Mouse (Mus musculus): ENCODE results near the gene Sephs1.

The Sephs1 gene

DNA sequence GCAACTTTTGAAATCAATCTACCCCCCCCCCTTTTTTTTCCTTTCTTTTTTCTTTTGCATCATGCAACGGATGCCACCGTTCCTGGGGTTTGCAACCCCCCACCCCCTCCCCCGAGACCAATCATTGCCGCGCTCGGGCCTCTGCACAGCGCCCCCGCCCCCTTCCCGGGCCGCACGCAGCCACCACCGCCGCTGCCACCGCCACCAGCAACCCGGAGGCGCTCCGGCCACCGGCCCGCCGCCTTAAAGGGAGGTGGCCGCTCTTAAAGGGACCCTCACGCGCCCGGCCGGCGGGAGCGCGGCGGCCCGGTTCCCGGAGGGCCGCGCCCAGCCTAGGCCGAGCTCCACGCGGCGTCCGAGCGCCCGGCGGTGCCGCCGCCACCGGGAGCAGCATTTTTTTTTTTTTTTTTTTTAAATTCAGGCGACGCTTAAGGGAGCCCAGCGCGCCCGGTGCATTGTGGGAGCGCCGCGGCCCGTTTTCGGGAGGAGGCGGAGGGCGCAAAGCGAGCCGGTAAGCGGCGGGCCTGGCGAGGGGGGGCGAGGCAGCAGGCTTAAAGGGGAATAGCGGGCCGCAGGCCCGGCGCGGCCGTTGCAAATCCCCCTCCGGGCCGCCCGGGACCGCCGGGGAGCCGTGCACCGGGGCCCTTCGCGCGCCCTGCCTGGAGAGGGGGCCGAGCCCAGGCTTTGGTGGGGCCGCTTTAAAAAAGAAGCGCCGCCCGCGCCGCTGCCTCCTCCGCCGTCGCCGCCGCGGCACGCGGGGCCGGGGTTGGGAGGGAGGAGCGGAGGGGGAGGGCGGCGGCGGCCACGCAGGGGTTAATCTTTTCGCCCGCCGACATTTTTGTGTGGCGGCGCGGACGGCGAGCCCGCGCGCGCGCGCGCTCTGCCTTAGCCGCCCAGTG is at the start of gene Sephs1:
Gene Sephs1, plus strand, starts transcription at position 215 of the 899 bp plus-strand sequence.
- in situ Hi-C loops (cut with MboI, MseI), result loop anchor here (10.0 kb wide), 1 partner anchor 1157 kb away; no protein-coding TSS in a partner anchor

DNA sequence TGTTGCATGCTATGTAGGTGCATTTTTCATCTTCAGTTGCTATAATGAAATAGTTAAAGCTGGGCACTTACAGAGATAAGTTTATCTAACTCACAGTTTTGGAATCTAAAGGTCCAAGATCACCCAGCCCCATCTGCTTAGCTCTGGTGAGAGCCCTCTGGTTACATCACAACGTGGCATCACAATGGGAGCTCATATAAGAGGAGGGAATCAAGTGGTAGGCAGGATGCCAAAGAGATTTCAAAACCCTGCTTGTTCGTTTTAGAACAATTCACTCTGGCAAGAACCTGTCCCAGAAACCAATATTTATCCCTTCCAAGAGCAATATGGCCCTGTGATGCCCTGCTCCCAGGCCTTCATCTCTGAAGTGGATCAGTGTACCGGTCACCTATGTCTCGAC is 49.2 kb upstream of the Sephs1 start:
- in situ Hi-C loops (cut with MboI, MseI), result no loop called here

DNA sequence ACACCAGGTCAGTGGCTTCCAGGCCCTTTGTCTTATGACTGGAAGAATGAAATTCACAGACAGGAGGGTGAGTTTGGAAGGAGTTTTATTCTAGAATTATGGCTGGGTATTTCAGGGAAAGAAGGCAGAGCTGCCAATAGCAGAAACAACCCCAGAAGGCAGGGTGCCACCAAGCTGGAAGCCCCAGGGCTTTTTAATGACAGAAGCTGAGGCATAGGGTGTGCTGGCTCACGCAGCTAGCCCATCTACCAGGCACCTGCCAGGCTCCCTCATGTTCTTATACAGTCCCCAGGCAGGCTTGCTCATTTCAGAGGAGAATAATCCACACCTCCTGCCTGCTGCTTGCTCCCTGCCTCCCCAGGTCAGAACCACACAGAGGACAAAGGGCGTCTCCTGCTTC is 31.9 kb upstream of the Sephs1 start:
- in situ Hi-C loops (cut with MboI, MseI), result no loop called here

DNA sequence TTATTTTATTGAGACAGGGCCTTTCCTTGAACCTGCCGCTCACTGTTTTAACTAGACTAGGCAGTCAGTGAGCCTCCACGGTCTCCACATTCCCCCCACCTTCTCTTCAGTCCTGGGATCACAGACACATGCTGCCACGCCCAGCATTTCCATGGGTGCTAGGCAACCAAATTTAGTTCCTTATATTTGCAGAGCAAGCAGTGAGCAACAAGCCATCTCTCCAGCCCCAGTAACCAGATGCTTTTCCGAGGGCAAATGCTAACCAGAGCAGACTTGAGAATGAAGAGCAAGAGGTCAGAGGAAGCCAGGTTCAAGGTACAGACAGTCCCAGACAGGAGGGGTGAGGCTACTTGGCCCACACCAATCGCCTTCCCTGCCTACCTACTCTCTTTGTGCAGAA is 24.2 kb upstream of the Sephs1 start:
- in situ Hi-C loops (cut with MboI, MseI), result loop anchor here (25.0 kb wide), 1 partner anchor 195 kb away; the partner anchor contains the start of gene Prpf18

DNA sequence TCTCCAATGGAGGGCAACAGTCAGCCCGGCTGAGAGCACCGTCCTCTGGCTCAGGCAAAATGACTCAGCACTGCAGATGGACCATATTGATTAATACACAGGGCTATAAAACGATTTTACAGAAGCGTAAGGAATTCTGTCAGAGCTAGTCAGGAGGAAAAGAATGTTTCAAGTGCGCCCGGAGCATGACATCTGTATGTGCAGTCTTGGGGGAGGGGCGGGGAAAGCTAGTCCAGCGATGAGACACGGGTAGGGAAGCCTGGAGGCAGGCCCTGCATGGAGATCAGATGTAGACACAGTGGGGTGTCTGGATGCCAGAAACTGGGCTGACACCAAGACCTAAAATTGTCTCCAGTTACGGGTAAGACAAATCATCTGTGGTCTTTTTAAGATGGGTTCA is 23.2 kb upstream of the Sephs1 start:
- in situ Hi-C loops (cut with MboI, MseI), result loop anchor here (25.0 kb wide), 1 partner anchor 196 kb away; the partner anchor contains the start of gene Prpf18

DNA sequence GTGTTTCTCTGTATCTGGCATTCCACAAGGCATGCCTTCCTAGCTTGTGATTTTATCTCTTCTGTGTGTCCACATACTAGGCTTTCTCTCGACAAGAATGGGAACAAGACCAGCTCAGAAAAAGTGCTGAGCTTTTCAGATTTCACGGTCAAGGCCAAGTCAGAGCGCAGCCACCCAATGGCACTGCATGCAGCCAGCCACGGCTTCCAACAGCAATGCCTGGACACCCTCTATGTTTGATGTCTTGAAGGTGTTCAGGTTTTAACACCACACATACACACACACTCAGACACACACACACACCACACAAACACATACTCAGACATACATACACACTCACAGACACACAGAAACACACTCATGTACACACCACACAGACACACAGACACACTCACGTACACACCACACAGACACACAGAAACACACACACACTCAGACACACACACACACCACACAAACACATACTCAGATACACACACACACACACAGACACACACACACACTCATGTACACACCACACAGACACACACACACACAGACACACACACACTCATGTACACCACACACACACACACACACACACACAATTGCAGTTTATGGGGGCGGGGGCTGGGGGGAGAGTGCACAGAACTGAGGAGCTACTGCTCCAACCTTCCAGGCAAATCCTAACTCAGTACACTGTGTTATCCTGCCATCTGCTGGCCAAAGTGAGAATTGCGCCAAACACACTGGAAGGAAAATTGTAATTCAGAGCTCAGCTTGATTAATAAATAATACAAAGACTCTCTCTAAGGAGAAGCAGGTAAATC is 17.2 kb upstream of the Sephs1 start:
- in situ Hi-C loops (cut with MboI, MseI), result loop anchor here (5.0 to 25.0 kb wide), 2 partner anchors 202 to 362 kb away; partner anchors contain the start of gene Prpf18

DNA sequence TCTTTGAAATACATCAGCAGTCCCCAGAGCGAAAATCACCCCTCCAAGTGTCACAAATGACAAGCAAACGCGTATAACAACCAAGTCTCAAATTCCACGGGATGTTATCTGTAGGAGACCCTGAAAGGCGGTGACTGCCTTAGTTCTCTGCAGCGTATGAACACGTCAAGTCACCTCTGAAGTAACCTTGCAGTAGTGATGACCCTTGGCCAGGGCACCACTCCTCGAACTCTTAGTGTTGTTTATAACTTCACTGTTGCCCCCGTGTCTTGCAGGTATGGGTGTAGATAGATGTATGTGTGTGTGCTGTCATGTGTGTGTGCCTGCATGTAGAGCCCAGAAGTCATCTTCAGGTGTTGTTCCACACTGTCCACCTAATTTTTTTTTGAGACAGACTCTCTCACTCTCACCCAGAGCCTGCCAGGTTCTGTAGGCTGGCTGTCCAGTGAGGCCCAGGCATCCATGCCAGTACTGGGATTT is 16.5 kb upstream of the Sephs1 start:
- in situ Hi-C loops (cut with MboI, MseI), result loop anchor here (5.0 to 25.0 kb wide), 2 partner anchors 203 to 363 kb away; partner anchors contain the start of gene Prpf18

DNA sequence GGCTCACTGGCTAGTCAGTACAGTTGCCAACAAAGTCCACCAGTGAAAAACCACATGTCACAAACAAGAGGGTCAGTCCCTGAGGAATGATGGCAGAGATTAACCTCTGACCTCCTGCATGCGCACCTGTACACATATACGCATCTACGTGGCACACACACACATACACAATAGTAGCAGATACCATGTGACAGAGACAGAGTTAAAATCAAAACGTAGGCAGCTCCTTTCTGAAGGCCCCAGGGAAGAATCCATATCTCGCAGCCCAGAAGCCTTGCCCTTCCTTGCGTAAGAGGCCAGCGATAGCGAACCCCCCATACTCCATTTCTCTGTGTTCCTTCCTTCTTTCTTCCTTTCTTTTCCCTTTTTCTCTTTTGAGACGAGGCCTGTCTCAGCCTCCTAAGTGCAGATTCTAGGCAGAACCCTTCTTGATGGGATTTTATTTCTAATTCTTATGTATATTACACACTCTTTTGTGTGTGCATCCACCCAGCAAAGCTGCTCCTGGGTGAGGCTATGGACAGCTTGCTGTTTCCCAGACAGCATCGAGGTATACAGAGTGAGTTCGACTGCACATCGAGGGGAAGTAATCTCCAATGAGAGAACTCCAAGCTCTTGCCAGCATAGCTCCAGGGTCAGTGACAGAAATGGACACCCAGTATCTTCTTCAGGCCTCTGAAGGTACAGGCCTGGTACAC is 13.2 kb upstream of the Sephs1 start:
- in situ Hi-C loops (cut with MboI, MseI), result loop anchor here (25.0 kb wide), 1 partner anchor 206 kb away; the partner anchor contains the start of gene Prpf18

DNA sequence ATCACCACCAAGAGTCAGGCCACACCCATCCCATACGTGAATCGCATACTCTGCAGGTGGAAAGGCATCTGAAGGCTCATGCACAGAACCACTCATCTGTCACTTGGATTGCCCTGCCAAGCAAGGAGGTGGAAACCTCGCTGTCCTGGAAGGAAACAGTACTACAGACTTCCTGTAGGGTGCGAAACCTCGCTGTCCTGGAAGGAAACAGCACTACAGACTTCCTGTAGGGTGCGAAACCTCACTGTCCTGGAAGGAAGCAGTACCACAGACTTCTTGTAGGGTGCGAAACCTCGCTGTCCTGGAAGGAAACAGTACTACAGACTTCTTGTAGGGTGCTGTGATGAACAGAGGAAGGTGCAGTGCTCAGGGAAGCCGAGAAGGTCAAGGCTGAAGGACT is 8.6 kb upstream of the Sephs1 start:
- in situ Hi-C loops (cut with MboI, MseI), result loop anchor here (25.0 kb wide), 1 partner anchor 210 kb away; the partner anchor contains the start of gene Prpf18

DNA sequence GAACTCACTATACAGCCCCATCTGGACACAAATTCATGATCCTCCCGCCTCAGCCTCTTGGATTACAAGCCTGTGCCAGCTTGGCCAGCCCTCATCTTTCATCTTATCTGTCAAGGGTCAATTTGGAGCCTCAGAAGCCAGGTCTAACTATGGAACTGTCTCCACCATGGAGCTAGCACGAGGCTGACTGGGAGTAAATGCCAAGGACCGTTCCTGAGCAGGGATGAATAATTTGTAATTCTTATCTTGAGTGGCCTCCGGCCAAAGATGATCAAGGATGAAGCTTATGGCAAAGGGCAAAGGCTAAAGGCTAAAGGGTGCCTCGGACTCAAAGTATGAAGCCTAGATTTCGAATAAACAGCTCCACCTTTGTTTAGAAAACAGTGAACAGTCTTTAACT is 8.0 kb upstream of the Sephs1 start:
- in situ Hi-C loops (cut with MboI, MseI), result loop anchor here (25.0 kb wide), 1 partner anchor 211 kb away; the partner anchor contains the start of gene Prpf18

DNA sequence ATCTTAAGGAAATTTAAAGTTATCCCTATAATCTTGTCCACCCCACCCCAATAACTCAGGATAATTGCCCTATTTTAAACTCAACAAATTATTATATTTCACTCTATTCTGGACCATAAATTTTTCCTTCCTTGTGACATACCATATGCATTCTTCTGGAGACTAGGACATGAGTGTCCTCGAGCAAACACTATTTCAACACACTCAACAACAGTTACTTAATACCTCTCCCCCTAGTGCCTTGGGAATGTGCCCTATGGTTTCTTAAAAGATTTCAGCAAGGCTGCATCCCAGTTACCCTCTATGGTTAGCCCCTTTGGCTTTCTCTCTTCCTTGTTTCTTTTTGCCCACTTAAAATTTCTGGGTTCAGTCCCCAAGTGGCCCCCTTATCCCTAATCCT is 6.3 kb upstream of the Sephs1 start:
- in situ Hi-C loops (cut with MboI, MseI), result no loop called here

DNA sequence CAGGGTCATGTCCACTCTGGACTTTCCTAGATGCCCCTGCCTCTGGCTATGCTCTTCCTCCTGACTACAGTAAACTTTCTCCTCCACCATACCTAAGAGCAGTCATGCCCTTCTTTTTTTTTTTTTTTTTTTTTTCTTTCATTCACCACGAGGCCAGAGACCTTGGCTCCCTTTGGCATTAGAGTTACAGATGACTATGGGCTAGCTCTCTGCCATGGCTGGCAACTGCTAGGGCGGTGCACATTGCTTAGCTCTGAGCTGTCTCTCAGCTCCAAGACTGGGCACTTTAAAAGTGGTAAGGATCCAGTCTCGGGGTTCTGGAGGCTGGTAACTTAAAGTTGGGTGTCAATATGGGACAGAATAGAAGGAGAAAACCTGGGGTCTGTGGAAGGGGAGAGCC is 5.2 kb upstream of the Sephs1 start:
- in situ Hi-C loops (cut with MboI, MseI), result no loop called here

DNA sequence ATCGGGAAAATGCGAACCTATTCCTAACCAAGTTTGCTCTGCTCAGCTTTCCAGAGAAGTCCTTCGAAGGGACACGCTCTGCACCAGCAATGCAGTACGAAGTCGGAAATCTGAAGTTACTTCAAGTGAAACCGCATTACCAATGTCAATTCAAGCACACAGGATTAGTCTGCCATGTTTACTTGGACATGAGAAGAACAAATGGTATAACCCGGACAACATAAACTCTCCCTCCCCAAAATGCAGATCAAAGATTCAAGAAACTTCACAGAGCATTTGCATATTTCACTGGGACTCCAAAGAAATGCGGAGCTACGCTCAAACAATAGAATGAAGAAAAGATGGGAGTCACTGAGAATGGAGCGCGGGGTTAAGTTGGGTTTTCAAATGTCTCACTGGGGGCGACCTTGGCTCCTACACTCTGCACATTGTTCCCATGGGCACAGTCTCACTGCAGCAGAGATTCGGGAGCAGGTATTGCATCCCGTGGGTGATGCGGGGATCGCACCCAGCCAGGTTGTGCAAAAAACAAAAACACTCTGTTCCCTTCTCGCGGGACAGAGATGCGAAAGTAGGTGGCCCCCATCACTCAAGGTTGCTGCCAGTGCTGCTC is 521 bp upstream of the Sephs1 start:
- in situ Hi-C loops (cut with MboI, MseI), result loop anchor here (10.0 kb wide), 1 partner anchor 1156 kb away; no protein-coding TSS in a partner anchor

DNA sequence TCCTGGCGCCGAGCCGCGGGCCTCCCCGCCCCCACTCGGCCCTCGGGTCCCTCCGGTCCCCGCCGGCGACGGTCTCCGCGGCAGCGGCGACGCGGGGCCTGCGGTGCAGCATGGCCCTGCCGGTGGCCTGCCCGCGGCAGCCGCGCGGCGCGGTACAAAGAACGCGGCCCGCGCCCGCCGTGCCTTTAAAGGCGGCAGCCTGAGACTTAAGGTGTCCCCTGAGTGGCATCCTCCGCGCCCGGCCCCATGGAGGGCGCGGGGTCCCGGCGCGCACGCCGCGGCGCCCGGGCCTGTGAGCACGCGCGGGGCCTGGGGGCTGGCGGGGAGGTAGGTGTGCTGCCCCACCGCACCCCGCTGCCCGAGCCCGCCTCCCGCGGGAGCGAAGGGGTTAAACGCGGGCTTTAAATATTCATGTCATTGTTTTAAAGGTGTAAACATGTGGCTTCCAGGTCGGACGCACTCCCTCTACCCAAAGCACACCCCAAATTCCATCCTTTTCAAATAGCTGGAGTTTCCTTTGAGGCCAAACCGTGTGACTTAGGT is 956 bp downstream of the Sephs1 start:
- in situ Hi-C loops (cut with MboI, MseI), result loop anchor here (10.0 kb wide), 1 partner anchor 1158 kb away; no protein-coding TSS in a partner anchor

DNA sequence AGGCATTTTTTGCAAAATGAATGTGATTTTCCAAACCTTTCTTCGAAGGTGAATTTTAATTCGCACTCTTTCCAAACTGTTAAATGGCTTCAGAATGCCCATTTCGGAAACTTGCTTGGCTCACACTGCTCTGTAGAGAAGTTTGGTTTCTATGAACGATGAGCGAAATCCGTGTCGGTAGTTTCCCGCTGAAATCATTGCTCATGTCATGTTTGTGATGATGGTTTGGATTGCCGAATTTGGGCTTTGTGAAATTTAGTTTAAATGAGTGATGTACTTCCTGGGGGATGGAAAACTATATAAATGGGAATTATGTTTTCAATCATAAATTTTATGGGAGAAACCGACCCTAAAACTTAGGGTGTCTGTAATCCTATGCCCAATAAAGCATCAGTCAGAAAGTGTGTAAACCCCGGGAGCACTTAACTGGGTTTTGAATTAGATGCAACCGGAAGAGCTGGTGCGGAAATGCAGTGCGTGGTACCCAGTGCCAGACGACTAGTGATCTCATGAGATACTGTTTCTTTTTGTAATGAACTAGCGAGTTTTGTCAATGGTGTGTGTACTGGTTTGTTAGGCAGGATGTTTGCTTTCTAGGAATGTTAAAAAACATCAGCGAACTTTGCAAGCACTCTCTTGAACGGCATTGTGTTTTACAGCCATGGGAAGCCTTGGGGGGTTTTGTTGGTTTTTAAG is 1.8 kb downstream of the Sephs1 start:
- in situ Hi-C loops (cut with MboI, MseI), result loop anchor here (10.0 kb wide), 1 partner anchor 1158 kb away; no protein-coding TSS in a partner anchor

DNA sequence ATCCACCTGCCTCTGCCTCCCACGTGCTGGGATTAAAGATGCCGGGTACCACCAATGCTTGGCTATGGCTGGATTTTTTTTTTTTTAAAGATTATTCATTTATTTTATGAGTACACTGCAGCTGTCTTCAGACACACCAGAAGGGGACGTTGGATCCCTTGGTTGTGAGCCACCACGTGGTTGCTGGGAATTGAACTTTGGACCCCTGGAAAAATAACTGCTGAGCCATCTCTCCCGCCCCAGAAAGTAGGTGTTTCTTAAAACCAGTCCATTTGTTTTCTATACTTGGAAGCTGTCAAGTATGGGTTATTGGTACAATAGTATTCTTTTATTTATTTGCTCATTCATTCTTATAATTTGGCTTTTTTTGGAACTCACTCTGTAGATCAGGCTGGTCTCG is 5.5 kb downstream of the Sephs1 start:
- in situ Hi-C loops (cut with MboI, MseI), result loop anchor here (10.0 kb wide), 1 partner anchor 1162 kb away; no protein-coding TSS in a partner anchor

DNA sequence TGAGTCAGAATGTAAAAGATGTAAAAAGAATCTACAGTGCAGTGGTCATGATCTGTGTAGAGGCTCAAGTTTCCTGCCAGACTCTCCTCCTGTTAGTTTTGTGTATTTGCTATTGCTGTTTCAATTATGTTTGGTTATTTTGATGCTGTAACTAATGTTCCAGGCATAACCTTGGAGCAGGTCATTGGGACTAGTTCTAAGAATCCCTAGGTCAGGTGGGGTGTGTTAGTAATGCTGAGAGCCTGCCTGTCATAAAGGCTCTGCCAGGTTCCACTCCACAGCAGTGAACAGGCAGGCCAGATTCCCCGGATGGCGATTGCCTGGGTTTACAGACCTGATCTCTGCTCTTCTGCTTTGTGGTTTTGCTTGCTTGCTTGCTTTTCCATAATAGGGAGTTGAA is 14.2 kb downstream of the Sephs1 start:
- in situ Hi-C loops (cut with MboI, MseI), result no loop called here

DNA sequence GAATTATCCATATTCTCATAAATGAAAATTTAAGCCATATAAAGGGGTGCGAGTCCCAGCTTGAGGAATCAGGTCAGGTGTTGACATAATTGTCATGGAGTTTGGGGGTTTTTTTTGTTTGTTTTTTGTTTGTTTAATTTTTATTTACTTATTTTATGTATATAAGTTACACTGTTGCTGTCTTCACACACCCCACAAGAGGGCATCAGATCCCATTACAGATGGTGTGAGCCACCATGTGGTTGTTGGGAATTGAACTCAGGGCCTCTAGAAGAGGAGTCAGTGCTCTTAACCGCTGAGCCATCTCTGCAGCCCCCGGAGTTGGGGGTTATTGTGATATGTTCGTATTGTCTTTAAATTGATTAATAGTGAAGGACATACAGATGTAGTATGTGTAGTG is 15.6 kb downstream of the Sephs1 start:
- in situ Hi-C loops (cut with MboI, MseI), result no loop called here

DNA sequence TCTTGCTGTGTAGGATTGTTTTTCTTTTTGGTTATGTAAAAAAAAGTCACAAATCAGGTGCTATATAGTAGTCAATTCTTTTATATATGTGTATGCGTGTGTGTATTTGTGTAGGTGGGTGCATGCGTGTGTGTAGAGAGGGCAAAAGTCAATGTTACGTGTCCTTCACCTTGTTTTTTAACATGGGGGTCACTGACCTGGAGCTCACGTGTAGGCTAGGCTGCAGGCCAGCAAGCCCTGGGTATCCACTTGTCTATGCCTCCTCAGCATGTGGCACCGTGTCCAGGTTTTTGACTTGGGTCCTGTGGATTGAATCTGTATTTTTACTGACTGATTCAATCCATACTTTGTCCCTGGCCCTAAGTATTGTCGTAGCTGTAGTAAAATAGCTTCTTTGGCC is 19.3 kb downstream of the Sephs1 start:
- in situ Hi-C loops (cut with MboI, MseI), result loop anchor here (5.0 to 25.0 kb wide), 2 partner anchors 102 to 1412 kb away; partner anchors contain the start of gene Usp6nl
